Mouse (Mus musculus) embryonic facial prominence, embryonic 14.5 days (tissue): ENCODE data around the gene Fam184a. TPM values are rescaled to one million over a fixed set of nuclear protein-coding genes. Genes with fewer than 3 reads are reported as not detected.

ENCODE experiments used
- ATAC-seq: fragments of 200-750 bp; cut with Nextera tagmentation; 2 replicates; pipeline ENCODE4 v1.8.0; 2017; ENCODE audit warnings: low read depth, moderate number of reproducible peaks, moderate TSS enrichment
- DNase-seq: peaks from one replicate; pipeline ENCODE4 v3.0.0-alpha.2; 2015; ENCODE audit warnings: low spot score
- H3K27ac ChIP-seq: fragments of 300-500 bp; sonication (generic); replicated peaks from 2 replicates; pipeline ENCODE4 v1.5.1; 2014; ENCODE audit warnings: low read depth, mild to moderate bottlenecking, low read length, moderate library complexity
- H3K27me3 ChIP-seq: fragments of 300-500 bp; sonication (generic); replicated peaks from 2 replicates; pipeline ENCODE4 v1.6.1; 2014; ENCODE audit warnings: low read length; ENCODE audit not compliant: control insufficient read depth, insufficient read depth
- H3K36me3 ChIP-seq: fragments of 300-500 bp; sonication (generic); 2 replicates; pipeline ENCODE4 v1.6.1; 2014; ENCODE audit warnings: low read length, mixed read lengths; ENCODE audit not compliant: control insufficient read depth, insufficient read depth
- H3K4me1 ChIP-seq: fragments of 300-500 bp; sonication (generic); 2 replicates; pipeline ENCODE4 v1.6.1; 2014; ENCODE audit warnings: antibody characterized with exemption, low read length; ENCODE audit not compliant: control insufficient read depth, insufficient read depth
- H3K4me2 ChIP-seq: fragments of 300-500 bp; sonication (generic); 2 replicates; pipeline ENCODE4 v1.6.1; 2014; ENCODE audit warnings: low read depth, mild to moderate bottlenecking, low read length, moderate library complexity, mixed read lengths
- H3K4me3 ChIP-seq: fragments of 300-500 bp; sonication (generic); 2 replicates; pipeline ENCODE4 v1.5.1; 2014; ENCODE audit warnings: low read depth, mild to moderate bottlenecking, low read length
- H3K9ac ChIP-seq: fragments of 300-500 bp; sonication (generic); 2 replicates; pipeline ENCODE4 v1.6.1; 2014; ENCODE audit warnings: low read depth, mild to moderate bottlenecking, low read length, moderate library complexity, mixed read lengths
- H3K9me3 ChIP-seq: fragments of 300-500 bp; sonication (generic); 2 replicates; pipeline ENCODE4 v1.6.1; 2016; ENCODE audit warnings: low read length; ENCODE audit not compliant: control insufficient read depth
- WGBS: fragments of 180-500 bp; shearing (Covaris S2); extraction: QIAGEN DNeasy Blood & Tissue Kit; methylation state at CpG from one replicate; pipeline ENCODE4 v1.1.7; 2014; 5-methylcytosine and 5-hydroxymethylcytosine counted together
- polyA plus RNA-seq: library from polyadenylated mRNA; unstranded; fragments of >200 nt; fragmentation: Nextera tagmentation; extraction: Ambion mirVana; gene quantifications from 2 replicates; pipeline ENCODE4 v1.2.1, GENCODE M21; 2014

Fam184a gene
- polyA plus RNA-seq, 1 experiment from 2014 or later, result 4.3 TPM

GRCm38 (mm10) chr10:53752723-53753122, 1.8 kb upstream of the Fam184a start:
- WGBS, result 78% methylated on average over 1 of the region's 1 CpGs
- no peak for ATAC-seq
- no peak overlapping the region for H3K27ac ChIP-seq
- no peaks in the 10 kb centered on the region for H3K27me3 ChIP-seq
- no peak overlapping the region for H3K4me3 ChIP-seq
- no peak overlapping the region for H3K9ac ChIP-seq
- DNase-seq, result no peak
- H3K9me3 ChIP-seq, result 0 out of 2 replicates have a peak, but pooled peaks cover 2% of the 10 kb centered on the region
- H3K4me2 ChIP-seq, result no peak overlapping the region
- 0 out of 2 replicates have a peak, but pooled peaks cover 7% of the 10 kb centered on the region for H3K4me1 ChIP-seq
- no peaks in the 10 kb centered on the region for H3K36me3 ChIP-seq

- Histone ChIP-seq H3K27me3 (no peaks in the 10 kb centered on the region), H3K4me1 (0 out of 2 replicates have a peak, but pooled peaks cover 7% of the 10 kb centered on the region), H3K4me3 (peak overlapping the region; percentile 80), H3K9me3 (0 out of 2 replicates have a peak, but pooled peaks cover 2% of the 10 kb centered on the region), H3K27ac (no peak overlapping the region), H3K36me3 (no peaks in the 10 kb centered on the region), H3K9ac (peak overlapping the region; percentile 80), H3K4me2 (peak overlapping the region; percentile 91)
- 11% methylated on average over 25 of the region's 39 CpGs for WGBS
- peak; percentile 61 for ATAC-seq
- DNase-seq, result peak; percentile 17
Measured at GRCm38 (mm10) chr10:53750275-53750954, 508 bp downstream of the Fam184a start.

- H3K36me3 ChIP-seq, result no peaks in the 10 kb centered on the region
- H3K9ac ChIP-seq, result no peak overlapping the region
- H3K4me3 ChIP-seq, result no peak overlapping the region
- 93% methylated on average over 6 of the region's 6 CpGs for WGBS
- no peak for ATAC-seq
- H3K9me3 ChIP-seq, result no peaks in the 10 kb centered on the region
- no peaks in the 10 kb centered on the region for H3K27me3 ChIP-seq
- no peak for DNase-seq
- H3K4me2 ChIP-seq, result no peak overlapping the region
- H3K27ac ChIP-seq, result no peak overlapping the region
- 0 out of 2 replicates have a peak, but pooled peaks cover 7% of the 10 kb centered on the region for H3K4me1 ChIP-seq
Measured at GRCm38 (mm10) chr10:53746039-53746438, 4.9 kb downstream of the Fam184a start.

- H3K9ac ChIP-seq, result no peak overlapping the region
- no peak overlapping the region for H3K4me2 ChIP-seq
- no peak overlapping the region for H3K4me3 ChIP-seq
- H3K4me1 ChIP-seq, result no peaks in the 10 kb centered on the region
- 69% methylated on average over 5 of the region's 5 CpGs for WGBS
- peak; percentile 9 for DNase-seq
- peak; percentile 71 for ATAC-seq
- no peaks in the 10 kb centered on the region for H3K36me3 ChIP-seq
- no peaks in the 10 kb centered on the region for H3K9me3 ChIP-seq
- H3K27ac ChIP-seq, result no peak overlapping the region
- no peaks in the 10 kb centered on the region for H3K27me3 ChIP-seq
Measured at GRCm38 (mm10) chr10:53742961-53743360, 8.0 kb downstream of the Fam184a start.

GRCm38 (mm10) chr10:53740014-53740413, 10.9 kb downstream of the Fam184a start:
- Histone ChIP-seq H3K27me3 (no peaks in the 10 kb centered on the region), H3K4me1 (no peaks in the 10 kb centered on the region), H3K9me3 (no peaks in the 10 kb centered on the region), H3K9ac (no peak overlapping the region), H3K27ac (no peak overlapping the region), H3K4me2 (no peak overlapping the region), H3K4me3 (no peak overlapping the region), H3K36me3 (no peaks in the 10 kb centered on the region)
- no peak for DNase-seq
- ATAC-seq, result no peak

GRCm38 (mm10) chr10:53738842-53739241, 12.1 kb downstream of the Fam184a start:
- DNase-seq (no peak), ATAC-seq (no peak)
- no peaks in the 10 kb centered on the region for H3K36me3 ChIP-seq
- H3K9ac ChIP-seq, result no peak overlapping the region
- H3K9me3 ChIP-seq, result no peaks in the 10 kb centered on the region
- H3K4me1 ChIP-seq, result no peaks in the 10 kb centered on the region
- 84% methylated on average over 8 of the region's 8 CpGs for WGBS
- no peak overlapping the region for H3K4me2 ChIP-seq
- no peak overlapping the region for H3K4me3 ChIP-seq
- H3K27ac ChIP-seq, result no peak overlapping the region
- no peaks in the 10 kb centered on the region for H3K27me3 ChIP-seq

- Histone ChIP-seq H3K36me3 (no peaks in the 10 kb centered on the region), H3K9ac (no peak overlapping the region), H3K9me3 (no peaks in the 10 kb centered on the region), H3K27ac (no peak overlapping the region), H3K27me3 (no peaks in the 10 kb centered on the region), H3K4me2 (no peak overlapping the region), H3K4me1 (no peaks in the 10 kb centered on the region), H3K4me3 (no peak overlapping the region)
- DNase-seq, result no peak
- ATAC-seq, result no peak
- 68% methylated on average over 7 of the region's 7 CpGs for WGBS
Measured at GRCm38 (mm10) chr10:53735201-53735865, 15.6 kb downstream of the Fam184a start.

GRCm38 (mm10) chr10:53732324-53732723, 18.6 kb downstream of the Fam184a start:
- Histone ChIP-seq H3K4me3 (no peak overlapping the region), H3K9ac (no peak overlapping the region), H3K4me1 (peaks cover 9% of the 10 kb centered on the region), H3K27ac (no peak overlapping the region), H3K36me3 (no peaks in the 10 kb centered on the region), H3K4me2 (no peak overlapping the region), H3K27me3 (no peaks in the 10 kb centered on the region), H3K9me3 (no peaks in the 10 kb centered on the region)
- WGBS, result 84% methylated on average over 7 of the region's 7 CpGs
- DNase-seq, result no peak
- no peak for ATAC-seq
